Mouse (Mus musculus) thymus, adult 18-20 months (tissue): ENCODE measurements around the gene Nudt14.

Experiments used
- DNase-seq, 2 experiments: peaks; one replicate each; pipeline ENCODE4 v3.0.0; 2022; ENCODE audit warnings: mixed read lengths in 2 of 2

Gene Nudt14

DNA sequence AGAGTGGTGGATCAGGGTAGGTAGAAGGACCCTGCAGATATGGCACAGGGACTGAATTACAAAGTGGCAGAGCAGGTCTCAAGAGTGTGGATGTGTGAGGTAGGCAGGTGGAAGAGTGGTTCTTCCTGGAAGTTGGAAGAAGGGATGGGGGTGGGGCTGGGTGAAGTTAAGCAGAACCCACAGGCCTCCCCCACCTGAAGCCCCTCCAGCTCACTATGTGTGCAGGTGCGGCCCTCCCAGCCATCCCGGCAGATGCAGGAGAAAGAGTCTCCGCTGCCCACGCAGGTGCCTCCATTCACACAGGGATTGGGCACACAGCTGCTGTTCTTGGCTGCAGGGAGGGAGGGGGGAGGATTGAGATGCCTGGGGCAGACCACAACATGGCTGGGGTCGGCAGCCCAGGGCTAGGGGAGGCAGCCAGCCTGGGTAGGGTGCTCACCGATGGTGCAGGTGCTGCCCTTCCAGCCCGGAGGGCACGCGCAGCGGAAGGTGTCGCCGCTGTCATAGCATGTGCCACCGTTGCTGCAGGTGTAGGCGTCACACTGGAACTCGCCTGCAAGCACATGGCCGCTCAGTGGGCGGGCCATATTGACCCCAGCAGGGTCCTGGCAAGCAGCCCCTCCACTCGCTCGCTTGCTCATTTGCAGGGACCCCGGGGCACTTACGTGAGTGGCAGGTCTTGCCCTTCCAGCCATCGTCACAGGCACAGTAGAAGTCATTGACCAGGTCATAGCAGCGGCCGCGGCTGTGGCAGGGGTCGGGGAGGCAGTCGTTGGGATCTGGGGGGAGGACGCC, 28.8 kb downstream of the Nudt14 start:
- DNase-seq = no peak

DNA sequence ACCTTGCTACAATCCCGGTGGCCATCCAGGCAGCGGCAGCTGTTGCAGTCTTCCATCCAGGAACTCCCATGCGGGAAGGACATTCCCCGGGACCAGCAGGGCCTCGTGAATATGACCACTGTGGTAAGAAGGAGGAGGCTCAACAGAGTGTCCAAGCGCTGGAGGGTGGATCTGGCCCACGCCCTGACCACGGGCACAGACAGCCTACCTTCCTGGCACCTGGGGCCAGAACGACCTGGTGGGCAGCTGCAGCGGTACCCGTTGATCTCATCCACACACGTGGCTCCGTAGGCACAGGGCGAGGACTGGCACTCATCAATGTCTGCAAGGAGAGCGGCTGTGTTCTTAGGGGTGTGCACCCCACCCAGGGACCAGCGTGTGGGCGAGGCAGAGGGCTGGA, 30.2 kb downstream of the Nudt14 start:
- DNase-seq = no peak

- DNase-seq = no peak
These were observed 32.9 kb downstream of the Nudt14 start for GRCm38 (mm10) chr12:112908991-112909390.

GRCm38 (mm10) chr12:112905001-112905400, 36.9 kb downstream of the Nudt14 start:
- no peak for DNase-seq

DNA sequence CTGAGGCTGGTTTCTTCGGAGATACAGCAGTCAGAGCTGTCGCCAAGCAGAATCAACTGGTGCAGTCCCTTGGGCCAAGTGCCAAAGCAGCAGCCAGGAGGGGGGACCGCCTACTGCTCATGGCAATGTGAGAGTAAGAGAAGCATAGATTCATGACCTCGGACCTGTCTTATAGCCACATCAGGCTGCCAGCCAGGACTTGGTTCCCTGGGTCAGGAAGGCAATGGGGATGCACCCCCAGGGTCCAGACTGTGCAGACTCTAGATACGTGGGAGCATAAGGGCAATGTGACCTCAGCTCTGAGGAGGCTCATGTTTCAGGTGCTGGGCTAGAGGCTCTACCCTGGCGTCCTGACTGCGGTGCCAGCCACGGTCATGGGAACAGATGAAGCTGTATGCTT, 38.0 kb downstream of the Nudt14 start:
- no peak for DNase-seq

DNA sequence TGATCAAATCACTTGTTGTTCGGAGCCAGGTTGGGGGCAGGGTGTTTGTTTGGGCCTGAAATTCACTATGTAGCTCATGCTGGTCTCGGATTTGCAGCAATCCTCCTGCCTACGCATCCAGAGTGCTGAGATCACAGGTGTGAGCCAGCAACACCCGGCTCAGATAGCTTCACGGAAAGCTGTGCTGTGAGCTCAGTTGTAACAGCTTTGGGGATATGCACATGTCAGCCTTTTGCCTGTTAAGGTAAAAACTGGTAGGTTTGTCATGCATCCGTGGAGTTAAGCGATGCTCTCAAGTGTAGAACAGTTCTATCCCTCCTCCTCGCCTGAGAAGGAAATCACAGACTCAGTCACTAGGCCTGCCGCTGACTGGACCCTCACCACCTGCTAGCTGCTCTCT, 41.3 kb downstream of the Nudt14 start:
- DNase-seq = no peak

- no peak for DNase-seq
These were observed 43.0 kb downstream of the Nudt14 start for GRCm38 (mm10) chr12:112898960-112899359.

DNA sequence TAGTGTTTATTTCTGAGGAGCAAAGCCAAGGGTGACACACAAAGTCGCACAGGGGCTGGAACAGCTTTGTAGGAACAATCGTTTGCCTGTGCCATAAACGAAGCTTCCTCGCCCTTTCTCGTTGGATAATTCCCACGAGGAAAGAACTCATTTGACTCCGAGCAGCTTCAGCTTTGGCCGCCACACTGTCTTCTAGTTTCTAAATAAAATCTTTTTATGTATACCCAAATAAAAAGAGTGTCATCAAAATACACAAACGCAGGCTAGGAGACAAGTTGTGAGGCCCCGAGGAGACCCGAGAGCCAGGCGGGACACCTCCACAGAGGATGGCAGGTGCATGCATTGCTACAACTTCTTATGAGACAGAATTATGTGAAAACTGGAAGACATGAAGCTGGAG, 43.6 kb downstream of the Nudt14 start:
- no peak for DNase-seq

- DNase-seq = no peak
These were observed 44.3 kb downstream of the Nudt14 start for GRCm38 (mm10) chr12:112897522-112898212.

DNA sequence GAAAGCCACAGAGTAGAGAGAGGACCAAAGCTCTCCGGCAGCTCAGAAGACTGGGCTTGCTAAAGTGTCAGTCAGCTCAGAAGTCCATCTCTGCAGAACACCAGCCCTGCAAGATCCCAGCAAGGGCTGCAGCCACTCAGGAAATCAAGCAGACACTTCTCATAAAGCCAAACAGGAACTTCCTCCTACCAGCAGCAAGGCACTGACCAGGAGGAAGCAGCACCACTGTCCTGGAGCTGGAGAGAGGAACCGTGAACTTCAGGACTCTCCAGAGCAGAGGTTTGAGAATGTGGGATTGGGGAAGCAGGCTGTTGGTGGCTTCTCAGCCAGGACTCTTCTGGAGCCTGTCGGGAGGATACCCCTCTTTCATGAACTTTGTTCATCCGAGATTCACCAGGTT, 47.0 kb downstream of the Nudt14 start:
- DNase-seq = no peak

DNA sequence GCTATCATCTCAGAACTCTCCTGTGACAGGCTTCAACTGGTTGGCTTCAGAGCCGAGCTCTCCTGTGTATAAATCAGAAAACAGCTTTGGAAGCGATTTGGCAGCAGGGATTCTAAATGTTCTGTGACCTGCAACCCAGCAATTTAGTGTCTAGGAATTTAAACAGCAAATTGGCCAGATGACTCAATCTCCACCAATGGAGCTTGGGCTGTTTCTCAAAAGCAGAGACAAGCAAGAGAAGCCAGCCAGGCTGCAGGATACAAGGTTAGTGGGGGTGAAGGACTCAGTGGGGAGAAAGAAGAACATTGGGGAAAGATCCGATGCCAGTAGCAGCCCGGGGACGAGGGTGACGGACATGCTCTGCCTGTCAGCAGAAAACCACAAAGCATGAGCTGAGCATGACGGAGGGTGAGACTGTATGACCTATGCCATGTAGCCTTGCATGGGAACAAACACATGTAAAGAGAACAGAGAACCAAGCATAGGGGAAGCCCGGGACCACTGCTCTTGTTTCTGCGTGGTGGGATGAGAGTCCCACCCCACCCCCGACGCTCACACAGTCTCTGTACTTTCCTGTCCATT, 47.5 kb downstream of the Nudt14 start:
- no peak for DNase-seq

GRCm38 (mm10) chr12:112885465-112885864, 56.5 kb downstream of the Nudt14 start:
- no peak for DNase-seq
